ENCODE assay signal across 9 mouse cellular contexts in genomic region chr10:30825049-30825448, GRCm38 (mm10). TPM values are rescaled to one million over a fixed set of nuclear protein-coding genes. Genes with fewer than 3 reads are reported as not detected.
DNase-seq lines count a peak whose midpoint lies in the region; ATAC-seq and TF ChIP-seq lines count a peak whose summit lies in the region.
"Had no signal": no experiment of that assay in that cellular context is flagged by ENCODE, and none has a peak within 500 bp of the region (broad histone marks: within the 10 kb centered on the region; RNA-seq: fewer than 3 reads in every experiment).

No protein-coding gene starts in this region.

- peak; percentile 87 for TF ChIP-seq CTCF in layer of hippocampus, adult 2 months (conservative IDR thresholded peaks at IDR 0.05)
- TF ChIP-seq CTCF in lung, embryonic 14.5 days (IDR thresholded peaks at IDR 0.05; ENCODE audit: low read depth), result peak; percentile 61

- H3K4me3 ChIP-seq in layer of hippocampus, adult 2 months, result no peak overlapping the region
- H3K4me3 ChIP-seq in lung, embryonic 14.5 days (ENCODE audit: low read depth, low read length), result no peak overlapping the region
- H3K4me3 ChIP-seq: embryonic facial prominence, embryonic 13.5 days had no signal

- ATAC-seq in lung, embryonic 14.5 days (ENCODE audit: insufficient read depth), result peak; percentile 52; the same call in 1 of the 2 replicates

- H3K27me3 ChIP-seq in lung, embryonic 14.5 days (ENCODE audit: insufficient read depth, low read length), result no peaks in the 10 kb centered on the region
- H3K27me3 ChIP-seq: embryonic facial prominence, embryonic 13.5 days had no signal

- 4% methylated on average over 1 of the region's 1 CpGs for WGBS in lung, embryonic 14.5 days

- no peaks in the 10 kb centered on the region for H3K9me3 ChIP-seq in lung, embryonic 14.5 days (ENCODE audit: low read depth, low read length)
- H3K9me3 ChIP-seq: embryonic facial prominence, embryonic 13.5 days had no signal

- peak; percentile 8 for DNase-seq in adrenal gland, adult 2 months
- DNase-seq in adrenal gland, postnatal 36 days, result no peak
- peak; percentile 65 to 66 for DNase-seq in layer of hippocampus, adult 2 months (ENCODE audit: low spot score in 2 of 2)
- DNase-seq in layer of hippocampus, postnatal 25 days (ENCODE audit: extremely low spot score in 1 of 2, low spot score in 1 of 2), result no peak
- peak; percentile 71 for DNase-seq in brain, adult 2 months (ENCODE audit: low read depth, low spot score)
- DNase-seq in lung, embryonic 14.5 days, result peak; percentile 84
- DNase-seq in ovary, adult 18-20 months (ENCODE audit: low spot score), result no peak
- DNase-seq in urinary bladder, adult 2 months (ENCODE audit: low spot score), result no peak

- H3K36me3 ChIP-seq in lung, embryonic 14.5 days (ENCODE audit: insufficient read depth), result no peaks in the 10 kb centered on the region
- H3K36me3 ChIP-seq: embryonic facial prominence, embryonic 13.5 days had no signal

- no peaks in the 10 kb centered on the region for H3K4me1 ChIP-seq in lung, embryonic 14.5 days (ENCODE audit: insufficient read depth)
- H3K4me1 ChIP-seq: embryonic facial prominence, embryonic 13.5 days had no signal

- no peak overlapping the region for H3K27ac ChIP-seq in layer of hippocampus, adult 2 months
- no peak overlapping the region for H3K27ac ChIP-seq in lung, embryonic 14.5 days (ENCODE audit: low read depth)
- H3K27ac ChIP-seq: embryonic facial prominence, embryonic 13.5 days had no signal

- H3K9ac ChIP-seq in lung, embryonic 14.5 days, result no peak overlapping the region
- H3K9ac ChIP-seq: embryonic facial prominence, embryonic 13.5 days had no signal

- H3K4me2 ChIP-seq in lung, embryonic 14.5 days, result no peak overlapping the region
- H3K4me2 ChIP-seq: embryonic facial prominence, embryonic 13.5 days had no signal

RNA-seq across cellular contexts. Expression of gene Hey2, which starts 17.6 kb away (rescaled TPM):
- 1 to 10 TPM; 1.4 to 1.5 TPM for total RNA-seq in adrenal gland, adult 2 months (2021)
- 2.7 and 4.7 TPM in 2 replicates for polyA plus RNA-seq in adrenal gland, adult 2 months (2012; rRNA removed)
- total RNA-seq in adrenal gland, postnatal 36 days (2021), result 1 to 10 TPM; 1.1 to 1.4 TPM
- total RNA-seq in layer of hippocampus, adult 2 months (2021), result 1 to 10 TPM; 5.4 to 7.4 TPM
- total RNA-seq in layer of hippocampus, postnatal 25 days (2021), result 1 to 10 TPM; 4.9 to 6.1 TPM
- polyA plus RNA-seq in lung, embryonic 14.5 days (2014; fragmentation: Nextera tagmentation; extraction: Ambion mirVana), result 1.4 and 2.2 TPM in 2 replicates
- polyA plus RNA-seq in urinary bladder, adult 2 months (2012; rRNA removed), result 2.4 TPM in 2 replicates

RNA-seq across cellular contexts. Expression of gene Ncoa7, which starts 21.9 kb away (rescaled TPM):
- 10 to 100 TPM; 32.6 to 34.1 TPM for total RNA-seq in adrenal gland, adult 2 months (2021)
- 7.7 and 11.2 TPM in 2 replicates for polyA plus RNA-seq in adrenal gland, adult 2 months (2012; rRNA removed)
- 10 to 100 TPM; 26.0 to 36.8 TPM for total RNA-seq in adrenal gland, postnatal 36 days (2021)
- 10 to 100 TPM; 98.8 to 99.0 TPM for total RNA-seq in layer of hippocampus, adult 2 months (2021)
- 100 to 1,000 TPM; 102 to 106 TPM for total RNA-seq in layer of hippocampus, postnatal 25 days (2021)
- 10.7 and 11.5 TPM in 2 replicates for polyA plus RNA-seq in lung, embryonic 14.5 days (2014; fragmentation: Nextera tagmentation; extraction: Ambion mirVana)
- polyA plus RNA-seq in urinary bladder, adult 2 months (2012; rRNA removed), result 17.8 and 19.1 TPM in 2 replicates

Comparison
In these comparisons a context has a peak if more than half of its experiments do, and no peak if none do; other contexts are left out.
1. DNase-seq: peak in adrenal gland, adult 2 months (single experiment), layer of hippocampus, adult 2 months (2 of 2), brain, adult 2 months (single experiment) and lung, embryonic 14.5 days (single experiment); none in adrenal gland, postnatal 36 days (0 of 2), layer of hippocampus, postnatal 25 days (0 of 2), ovary, adult 18-20 months (single experiment) and urinary bladder, adult 2 months (single experiment).